Comparison of ENCODE assay signal across 13 mouse cellular contexts in genomic region chr16:38620696-38621450, GRCm38 (mm10).
A peak's percentile ranks its signal among the peaks of the same experiment; 100 is the strongest.
DNase-seq lines count a peak whose midpoint lies in the region; ATAC-seq and TF ChIP-seq lines count a peak whose summit lies in the region.
"Had no signal": no experiment of that assay in that cellular context is flagged by ENCODE, and none has a peak within 500 bp of the region (broad histone marks: within the 10 kb centered on the region; RNA-seq: fewer than 3 reads in every experiment).

No protein-coding gene starts in this region.

- WGBS in liver, adult 2 months, result 87% methylated on average over 16 of the region's 16 CpGs
- 84% methylated on average over 16 of the region's 16 CpGs for whole genome bisulfite sequencing in liver, postnatal 0 days (ENCODE audit: insufficient replicate concordance)

- no peaks in the 10 kb centered on the region for H3K9me3 ChIP-seq in liver, postnatal 0 days (ENCODE audit: low read length)

- H3K4me2 ChIP-seq in liver, postnatal 0 days (ENCODE audit: low read depth, low read length), result no peak overlapping the region
- H3K4me2 ChIP-seq: liver, embryonic 11.5 days had no signal

- H3K4me1 ChIP-seq in liver, adult 2 months (ENCODE audit: control insufficient read depth, insufficient read depth, low read length), result 0 out of 2 replicates have a peak, but pooled peaks cover 3% of the 10 kb centered on the region
- no peaks in the 10 kb centered on the region for H3K4me1 ChIP-seq in liver, postnatal 0 days (ENCODE audit: insufficient read depth)

- intact Hi-C loops in gastrocnemius, adult 2 months (cut with DNase I), result no loop called here
- intact Hi-C loops in gastrocnemius, postnatal 14 days (cut with DNase I; ENCODE audit: low total_unique reads), result loop anchor here (10.0 kb wide), 2 partner anchors 84 to 114 kb away; no protein-coding TSS in a partner anchor

- no peak for ATAC-seq in liver, postnatal 0 days
- ATAC-seq in activated CD4-positive, CD25-positive, alpha-beta regulatory T cell, adult 4 months, result no peak

- no peak for TF ChIP-seq POLR2A in liver, adult 2 months (IDR thresholded peaks at IDR 0.05; ENCODE audit: extremely low read depth, insufficient read depth, low read length)

- no peak overlapping the region for H3K4me3 ChIP-seq in gastrocnemius, adult 2 months
- H3K4me3 ChIP-seq in liver, adult 2 months (ENCODE audit: insufficient read depth, low read depth, low read length), result no peak overlapping the region
- no peak overlapping the region for H3K4me3 ChIP-seq in liver, postnatal 0 days (ENCODE audit: low read depth, low read length)
- H3K4me3 ChIP-seq: left cerebral cortex, adult 2 months; myocyte had no signal

- H3K27ac ChIP-seq in gastrocnemius, adult 2 months, result peak overlapping the region; percentile 57
- H3K27ac ChIP-seq in liver, adult 2 months (replicated peaks; ENCODE audit: insufficient read depth, low read depth, low read length), result no peak overlapping the region
- H3K27ac ChIP-seq in liver, postnatal 0 days (ENCODE audit: low read depth), result no peak overlapping the region
- H3K27ac ChIP-seq: left cerebral cortex, adult 2 months; stomach, postnatal 0 days had no signal

- H3K9ac ChIP-seq in liver, adult 2 months (ENCODE audit: low read depth, low read length), result no peak overlapping the region
- H3K9ac ChIP-seq in liver, postnatal 0 days (replicated peaks), result no peak overlapping the region

- no peak for TF ChIP-seq EP300 in liver, postnatal 0 days (IDR thresholded peaks at IDR 0.05; ENCODE audit: low read depth)

- no peaks in the 10 kb centered on the region for H3K27me3 ChIP-seq in liver, adult 2 months (ENCODE audit: control insufficient read depth, insufficient read depth, low read length)
- no peaks in the 10 kb centered on the region for H3K27me3 ChIP-seq in liver, postnatal 0 days (ENCODE audit: insufficient read depth, low read length)

- TF ChIP-seq CTCF in gastrocnemius, adult 2 months (IDR thresholded peaks at IDR 0.05), result no peak
- TF ChIP-seq CTCF in liver, adult 2 months (IDR thresholded peaks at IDR 0.05; ENCODE audit: low read depth, low read length), result no peak
- no peak for TF ChIP-seq CTCF in liver, postnatal 0 days (IDR thresholded peaks at IDR 0.05; ENCODE audit: low read depth)

- H3K79me2 ChIP-seq in liver, adult 2 months (ENCODE audit: control insufficient read depth, insufficient read depth, low read length), result no peaks in the 10 kb centered on the region

- H3K36me3 ChIP-seq in liver, adult 2 months (ENCODE audit: control insufficient read depth, insufficient read depth, low read length), result no peaks in the 10 kb centered on the region
- no peaks in the 10 kb centered on the region for H3K36me3 ChIP-seq in liver, postnatal 0 days (replicated peaks; ENCODE audit: insufficient read depth, low read length)

- no peak for DNase-seq in gastrocnemius, adult 2 months
- DNase-seq in gastrocnemius, postnatal 14 days, result no peak
- peak; percentile 19 for DNase-seq in liver, adult 2 months (ENCODE audit: extremely low read depth, low read depth, low spot score)
- DNase-seq in liver, postnatal 0 days, result no peak
- DNase-seq in heart, postnatal 4 days, result peak; percentile 52
- peak; percentile 83 to 92 for DNase-seq in lung, postnatal 4 days
- DNase-seq in cerebellum, adult 9-10 months, result no peak
- DNase-seq: cerebellum, adult 2 months had no signal

Comparison
In these comparisons a context has a peak if more than half of its experiments do, and no peak if none do; other contexts are left out.
1. DNase-seq: peak in liver, adult 2 months (single experiment), heart, postnatal 4 days (single experiment) and lung, postnatal 4 days (2 of 2); none in gastrocnemius, adult 2 months (single experiment), gastrocnemius, postnatal 14 days (single experiment), liver, postnatal 0 days (single experiment) and cerebellum, adult 9-10 months (single experiment).